Mouse (Mus musculus) spleen, postnatal 36 days (tissue): ENCODE measurements at regions not wholly inside any gene's neighbourhood (a gene's known extent, or its start where the extent isn't known, plus 50 kb on each side); places are given as distances from the start of the nearest gene placed in this dataset.

Experiments used
- DNase-seq, 2 experiments: peaks; one replicate each; pipeline ENCODE4 v3.0.0; 2022; ENCODE audit warnings: low spot score in 2 of 2, mixed read lengths in 1 of 2

- no peak for DNase-seq
Measured at GRCm38 (mm10) chr4:33687434-33687833, 237.0 kb upstream of the Cnr1 start.

GRCm38 (mm10) chr4:33693441-33693840 lies 231.0 kb upstream of the Cnr1 start:
- no peak for DNase-seq

GRCm38 (mm10) chr4:33696969-33697368 lies 227.4 kb upstream of the Cnr1 start:
- no peak for DNase-seq

- DNase-seq: no peak
Measured at GRCm38 (mm10) chr4:33702028-33702666, 222.2 kb upstream of the Cnr1 start.

GRCm38 (mm10) chr4:33705722-33706121 lies 218.7 kb upstream of the Cnr1 start:
- DNase-seq: no peak

- DNase-seq: no peak
Measured at GRCm38 (mm10) chr4:33706785-33707184, 217.6 kb upstream of the Cnr1 start.

GRCm38 (mm10) chr4:33716475-33717117 lies 207.8 kb upstream of the Cnr1 start:
- no peak for DNase-seq

- no peak for DNase-seq
Measured at GRCm38 (mm10) chr4:33720972-33721371, 203.4 kb upstream of the Cnr1 start.

- DNase-seq: no peak
Measured at GRCm38 (mm10) chr4:33721971-33722370, 202.4 kb upstream of the Cnr1 start.

GRCm38 (mm10) chr4:33731837-33732236 lies 192.6 kb upstream of the Cnr1 start:
- DNase-seq: no peak

GRCm38 (mm10) chr4:33734923-33735322 lies 189.5 kb upstream of the Cnr1 start:
- peak in 1 of 2 experiments; percentile 9 for DNase-seq

GRCm38 (mm10) chr4:33735442-33735966 lies 188.9 kb upstream of the Cnr1 start:
- DNase-seq: no peak

- no peak for DNase-seq
Measured at GRCm38 (mm10) chr4:33736061-33736701, 188.2 kb upstream of the Cnr1 start.

GRCm38 (mm10) chr4:33737337-33737736 lies 187.1 kb upstream of the Cnr1 start:
- no peak for DNase-seq

GRCm38 (mm10) chr4:33737859-33738417 lies 186.5 kb upstream of the Cnr1 start:
- no peak for DNase-seq

GRCm38 (mm10) chr4:33739211-33739904 lies 185.0 kb upstream of the Cnr1 start:
- no peak for DNase-seq

- DNase-seq: no peak
Measured at GRCm38 (mm10) chr4:33740982-33741381, 183.4 kb upstream of the Cnr1 start.

- DNase-seq: no peak
Measured at GRCm38 (mm10) chr4:33745180-33745579, 179.2 kb upstream of the Cnr1 start.

GRCm38 (mm10) chr4:33747316-33747895 lies 177.0 kb upstream of the Cnr1 start:
- no peak for DNase-seq

GRCm38 (mm10) chr4:33767721-33768120 lies 156.7 kb upstream of the Cnr1 start:
- no peak for DNase-seq

- no peak for DNase-seq
Measured at GRCm38 (mm10) chr4:33786027-33786426, 138.4 kb upstream of the Cnr1 start.

- no peak for DNase-seq
Measured at GRCm38 (mm10) chr4:33786958-33787357, 137.4 kb upstream of the Cnr1 start.
